22 mouse cellular contexts compared by ENCODE assay signal in genomic region chr16:91097858-91098257, GRCm38 (mm10). TPM values are rescaled to one million over a fixed set of nuclear protein-coding genes. Genes with fewer than 3 reads are reported as not detected.
"Had no signal": no experiment of that assay in that cellular context is flagged by ENCODE, and none has a peak within 500 bp of the region (broad histone marks: within the 10 kb centered on the region; RNA-seq: fewer than 3 reads in every experiment).

No protein-coding gene starts in this region.

- H3K36me3 ChIP-seq: kidney, embryonic 15.5 days; limb, embryonic 13.5 days; neural tube, embryonic 12.5 days; neural tube, embryonic 15.5 days; stomach, embryonic 15.5 days had no signal

- ATAC-seq: intestine, postnatal 0 days; liver, postnatal 0 days; lung, postnatal 0 days had no signal

- H3K4me1 ChIP-seq: kidney, embryonic 15.5 days; limb, embryonic 13.5 days; stomach, embryonic 15.5 days had no signal

- H3K9ac ChIP-seq: kidney, embryonic 15.5 days; limb, embryonic 13.5 days; liver, embryonic 14.5 days; liver, postnatal 0 days; lung, embryonic 14.5 days; neural tube, embryonic 12.5 days; neural tube, embryonic 15.5 days; stomach, embryonic 15.5 days had no signal

- H3K4me3 ChIP-seq: kidney, embryonic 15.5 days; limb, embryonic 13.5 days; neural tube, embryonic 12.5 days; neural tube, embryonic 15.5 days; stomach, embryonic 15.5 days had no signal

- H3K9me3 ChIP-seq: kidney, embryonic 15.5 days; limb, embryonic 13.5 days; neural tube, embryonic 12.5 days; neural tube, embryonic 15.5 days; stomach, embryonic 15.5 days had no signal

- H3K27ac ChIP-seq: kidney, embryonic 15.5 days; limb, embryonic 13.5 days; liver, embryonic 14.5 days; macrophage; neural tube, embryonic 12.5 days; neural tube, embryonic 15.5 days; stomach, embryonic 15.5 days had no signal

- H3K4me2 ChIP-seq: kidney, embryonic 15.5 days; limb, embryonic 13.5 days; lung, embryonic 14.5 days; midbrain, embryonic 11.5 days; neural tube, embryonic 12.5 days; neural tube, embryonic 15.5 days; stomach, embryonic 15.5 days had no signal

- H3K27me3 ChIP-seq: stomach, embryonic 15.5 days had no signal

- DNase-seq: kidney, adult 8-10 months; kidney, postnatal 10 days; kidney, postnatal 36 days; liver, postnatal 0 days; lung, embryonic 14.5 days; midbrain, embryonic 14.5 days; right cerebral cortex, postnatal 25 days; spleen, adult 18-20 months; thymus, postnatal 36 days had no signal

RNA-seq across cellular contexts. Expression of gene 4932438H23Rik, which starts 2.9 kb away (rescaled TPM):
- total RNA-seq: liver, adult 2 months; megakaryocyte-erythroid progenitor cell, adult 5-6 weeks had no signal
- polyA plus RNA-seq: intestine, embryonic 14.5 days; liver, adult 2 months; liver, embryonic 14.5 days; liver, postnatal 0 days; midbrain, embryonic 11.5 days had no signal
